Mouse (Mus musculus): ENCODE results near the gene Clcf1. TPM values are rescaled to one million over a fixed set of nuclear protein-coding genes. Genes with fewer than 3 reads are reported as not detected.
A peak's percentile ranks its signal among the peaks of the same experiment; 100 is the strongest.

Gene Clcf1
- total and polyA plus RNA-seq, 3 experiments: 5.5 to 16.3 (median 9.0) TPM

DNA sequence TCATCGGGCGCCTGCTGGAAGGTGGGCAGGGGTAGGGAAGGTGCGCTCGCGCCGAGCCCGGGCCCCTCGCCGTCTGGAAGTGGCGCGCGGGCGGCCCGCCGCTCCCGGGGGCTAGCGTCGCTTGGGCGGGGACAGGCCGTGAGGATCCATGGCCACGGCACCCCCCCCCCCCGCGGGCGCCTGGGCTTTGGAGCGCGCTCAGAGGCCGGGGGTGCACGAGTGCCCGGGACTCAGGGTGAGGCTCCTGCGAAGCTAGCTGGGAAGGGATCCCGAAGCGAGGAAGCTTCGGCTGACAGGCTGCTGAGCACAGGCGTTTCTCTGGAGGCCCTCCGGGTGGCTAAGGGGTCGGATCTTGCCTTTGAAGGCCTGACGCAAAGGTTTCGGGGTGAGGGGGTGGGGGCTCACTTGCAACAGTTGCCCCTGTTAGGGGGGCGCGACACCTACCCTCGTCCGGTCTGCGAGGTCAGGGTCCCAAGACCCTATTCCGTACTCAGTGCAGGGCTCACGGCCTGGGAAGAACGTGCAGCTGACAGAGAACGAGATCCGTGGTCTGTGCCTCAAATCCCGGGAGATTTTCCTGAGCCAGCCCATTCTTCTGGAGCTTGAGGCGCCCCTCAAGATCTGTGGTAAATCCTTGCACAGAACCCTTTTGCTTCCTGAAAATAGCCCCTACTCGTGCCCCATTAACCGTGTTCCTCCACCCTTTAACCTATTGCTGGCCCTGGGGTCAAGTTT lies 21.6 kb upstream of the Clcf1 start:
- DNase-seq: no peak

DNA sequence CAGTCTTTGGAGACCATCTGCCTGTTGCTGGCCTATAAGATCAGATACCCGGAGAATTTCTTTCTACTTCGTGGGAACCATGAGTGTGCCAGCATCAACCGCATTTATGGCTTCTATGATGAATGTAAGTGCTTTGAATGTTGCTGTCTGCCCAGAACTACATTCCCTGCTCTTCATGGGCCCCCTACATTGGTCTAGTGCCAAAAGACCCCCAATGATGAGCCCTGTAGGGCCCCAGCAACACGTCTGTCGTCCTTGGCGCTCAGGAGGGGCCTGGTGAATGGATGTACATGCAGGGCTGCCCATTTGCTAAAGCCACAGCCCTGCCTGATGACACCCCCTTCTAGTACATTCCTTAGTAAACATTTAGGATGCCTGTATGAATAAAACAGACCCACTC lies 20.9 kb upstream of the Clcf1 start:
- no peak for DNase-seq

DNA sequence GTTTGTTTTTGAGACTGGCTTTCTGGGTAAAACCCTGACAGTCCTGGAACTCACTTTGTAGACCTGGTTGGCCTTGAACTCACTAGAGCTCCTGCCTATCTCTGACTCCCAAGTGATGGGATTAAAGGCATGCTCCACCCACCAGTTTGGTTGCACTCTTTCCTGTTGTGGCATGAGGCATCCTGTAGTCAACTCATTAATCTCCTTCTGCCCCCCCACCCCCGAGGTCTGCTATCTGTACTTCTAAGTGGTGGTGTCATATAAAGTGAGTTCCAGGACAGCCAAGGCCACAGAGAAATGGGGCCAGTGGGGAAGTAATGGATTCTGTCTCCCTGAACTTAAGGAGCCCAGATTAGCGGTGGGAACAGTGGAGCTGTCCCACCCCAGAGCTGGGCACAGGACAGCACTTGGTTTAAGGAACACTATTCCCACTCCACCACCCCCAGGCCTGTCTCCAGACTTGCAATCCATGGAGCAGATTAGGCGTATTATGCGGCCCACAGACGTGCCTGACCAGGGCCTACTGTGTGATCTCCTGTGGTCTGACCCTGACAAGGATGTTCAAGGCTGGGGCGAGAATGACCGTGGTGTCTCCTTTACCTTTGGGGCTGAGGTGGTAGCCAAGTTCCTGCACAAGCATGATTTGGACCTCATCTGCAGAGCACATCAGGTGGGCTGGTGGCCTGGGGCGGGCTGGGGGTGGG lies 19.9 kb upstream of the Clcf1 start:
- peak; percentile 59 for DNase-seq

DNA sequence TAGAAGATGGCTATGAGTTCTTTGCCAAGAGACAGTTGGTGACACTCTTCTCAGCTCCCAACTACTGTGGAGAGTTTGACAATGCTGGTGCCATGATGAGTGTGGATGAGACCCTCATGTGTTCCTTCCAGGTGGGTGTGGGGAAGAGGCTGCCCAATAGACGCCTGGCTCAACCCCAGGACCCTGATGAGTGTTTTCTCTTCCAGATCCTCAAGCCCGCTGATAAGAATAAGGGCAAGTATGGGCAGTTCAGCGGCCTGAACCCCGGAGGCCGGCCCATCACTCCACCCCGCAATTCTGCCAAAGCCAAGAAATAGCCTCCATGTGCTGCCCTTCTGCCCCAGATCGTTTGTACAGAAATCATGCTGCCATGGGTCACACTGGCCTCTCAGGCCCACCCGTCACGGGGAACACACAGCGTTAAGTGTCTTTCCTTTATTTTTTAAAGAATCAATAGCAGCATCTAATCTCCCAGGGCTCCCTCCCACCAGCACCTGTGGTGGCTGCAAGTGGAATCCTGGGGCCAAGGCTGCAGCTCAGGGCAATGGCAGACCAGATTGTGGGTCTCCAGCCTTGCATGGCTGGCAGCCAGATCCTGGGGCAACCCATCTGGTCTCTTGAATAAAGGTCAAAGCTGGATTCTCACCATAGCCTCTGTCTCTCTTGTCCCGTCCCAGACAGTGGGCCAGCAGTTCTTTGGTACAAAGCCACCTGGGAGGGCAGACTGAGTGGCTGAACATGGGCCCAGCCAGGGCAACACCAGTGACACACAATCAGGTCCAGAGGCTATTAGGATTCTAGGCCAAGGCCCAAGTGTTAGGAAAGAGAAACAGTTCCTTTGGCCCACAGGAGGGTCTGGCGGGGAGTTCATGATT lies 19.0 kb upstream of the Clcf1 start:
- peak; percentile 64 for DNase-seq

DNA sequence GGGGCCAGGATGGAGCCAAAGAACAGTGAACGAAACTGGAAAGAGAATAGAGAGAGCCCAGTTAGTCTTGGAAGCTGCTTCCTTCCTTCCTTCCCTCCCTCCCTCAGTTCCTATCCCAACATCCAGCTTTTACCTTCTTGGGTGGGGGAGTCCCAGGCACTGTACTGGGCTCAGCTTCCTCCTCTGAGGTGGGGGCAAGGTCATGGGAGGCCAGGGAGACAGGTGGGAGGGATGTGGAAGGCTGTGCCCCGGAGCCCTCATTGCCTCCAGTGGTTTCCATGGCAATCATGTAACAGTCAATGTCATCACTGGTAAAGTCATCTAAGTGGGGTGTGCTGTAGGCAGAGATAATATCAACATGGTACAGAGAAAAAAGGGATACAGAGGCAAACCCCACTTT lies 18.0 kb upstream of the Clcf1 start:
- no peak for DNase-seq

DNA sequence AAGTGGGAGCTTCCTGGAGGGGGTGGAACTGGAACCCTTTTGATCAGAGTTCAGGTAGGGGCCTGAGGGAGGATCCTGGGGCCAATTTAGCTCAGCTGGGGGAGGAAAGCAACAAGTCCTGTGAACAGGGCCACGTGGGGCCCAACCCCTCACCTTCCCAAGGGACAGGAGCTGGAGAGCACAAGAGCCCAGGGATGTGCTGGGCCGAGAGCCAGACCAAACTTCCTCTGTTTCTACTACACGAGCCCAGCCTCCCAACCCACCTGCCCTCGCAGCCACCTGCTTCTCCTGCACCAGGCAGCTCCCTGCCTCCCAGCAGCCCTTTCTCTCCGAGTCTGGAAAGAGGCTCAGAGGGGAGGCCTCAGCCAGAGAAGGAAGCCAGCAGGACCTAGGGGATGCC lies 17.5 kb upstream of the Clcf1 start:
- DNase-seq: peak; percentile 43

DNA sequence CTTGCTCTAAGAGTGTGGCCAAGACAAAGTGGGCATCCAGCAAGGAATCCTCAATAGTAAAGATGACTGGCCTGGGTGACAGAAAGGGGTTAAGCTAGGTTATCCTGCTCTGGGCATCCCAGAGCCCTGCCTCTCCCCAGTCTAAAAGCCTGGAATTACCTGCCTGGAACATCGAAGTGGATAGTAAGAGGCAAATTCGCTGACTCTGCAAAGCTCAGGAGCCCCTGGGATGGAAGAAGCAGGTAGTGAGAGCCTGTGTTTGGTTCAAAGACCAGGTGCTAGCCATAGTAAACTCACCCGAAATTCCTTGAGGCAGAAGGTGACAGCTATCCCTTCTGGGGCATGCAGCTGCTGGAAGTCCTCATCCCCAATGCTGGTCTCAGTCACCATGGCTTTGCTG lies 16.9 kb upstream of the Clcf1 start:
- no peak for DNase-seq

DNA sequence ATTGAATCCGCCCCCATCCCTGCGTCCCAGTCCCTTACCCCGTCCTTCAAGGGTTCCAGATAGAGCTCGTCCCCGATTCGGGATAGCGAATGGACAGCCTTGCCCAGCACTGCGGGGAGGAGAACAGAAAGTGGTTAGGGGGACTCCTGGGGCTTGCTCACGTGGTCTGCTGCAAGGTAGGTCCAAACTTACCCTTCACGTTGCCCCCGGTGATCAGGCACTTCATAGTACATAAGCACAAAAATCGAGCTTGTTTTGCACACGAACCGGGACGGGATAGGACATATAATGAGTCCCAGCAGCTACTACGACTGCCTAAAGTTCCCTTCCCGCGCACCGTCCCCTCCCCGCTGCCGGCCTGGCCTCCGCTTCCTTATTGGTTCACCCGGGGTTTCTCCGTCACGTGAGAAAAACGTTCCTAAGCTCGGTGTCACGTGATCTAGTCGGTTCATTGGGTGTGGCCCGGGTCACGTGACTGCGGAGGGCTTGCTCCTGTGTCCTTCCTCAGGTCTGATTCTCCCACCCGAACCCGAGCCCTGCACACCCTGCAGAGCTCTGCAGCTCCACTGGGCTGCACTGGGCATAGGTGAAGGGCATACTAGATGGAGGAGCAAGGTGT lies 12.6 kb upstream of the Clcf1 start, which contains the start of gene Rad9a:
Rad9a (minus strand) TSS at position 372 of the 619 bp plus-strand sequence.
- DNase-seq: peak; percentile 96

DNA sequence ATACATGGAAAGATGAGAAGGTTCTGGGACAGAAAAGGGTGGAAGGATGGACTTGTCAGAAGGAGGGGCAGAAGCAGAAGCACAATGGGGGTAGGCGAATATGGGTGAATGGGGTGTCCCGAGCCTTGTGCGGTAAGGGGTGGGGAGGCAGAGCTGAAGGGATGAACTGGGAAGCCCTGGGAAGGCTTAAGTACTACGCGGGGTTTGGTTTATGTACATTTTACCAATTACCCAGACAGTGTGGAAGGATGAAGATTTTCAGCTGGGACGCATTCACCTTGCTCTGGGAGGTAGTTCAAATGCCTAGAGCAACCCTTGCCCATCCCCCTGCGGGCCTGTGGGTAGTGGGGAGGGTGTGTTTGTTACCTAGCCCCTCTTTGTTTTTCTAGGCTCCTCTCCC lies 11.9 kb upstream of the Clcf1 start:
- no peak for DNase-seq

DNA sequence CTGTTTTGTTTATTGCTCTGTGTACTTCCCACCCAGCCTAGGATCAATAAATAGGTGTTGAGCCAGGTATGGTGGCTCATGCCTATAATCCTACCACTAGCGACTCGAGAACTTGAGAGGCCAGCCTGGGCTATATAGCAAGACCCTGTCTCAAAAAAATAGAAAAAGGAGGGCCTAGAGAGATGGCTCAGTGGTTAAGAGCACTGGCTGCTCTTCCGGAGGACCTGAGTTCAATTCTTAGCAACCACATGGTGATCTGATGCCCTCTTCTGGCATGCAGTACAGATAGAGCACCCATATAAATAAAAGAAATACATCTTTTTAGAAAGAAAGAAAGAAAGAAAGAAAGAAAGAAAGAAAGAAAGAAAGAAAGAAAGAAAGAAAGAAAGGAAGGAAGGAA lies 10.9 kb upstream of the Clcf1 start:
- DNase-seq: no peak

DNA sequence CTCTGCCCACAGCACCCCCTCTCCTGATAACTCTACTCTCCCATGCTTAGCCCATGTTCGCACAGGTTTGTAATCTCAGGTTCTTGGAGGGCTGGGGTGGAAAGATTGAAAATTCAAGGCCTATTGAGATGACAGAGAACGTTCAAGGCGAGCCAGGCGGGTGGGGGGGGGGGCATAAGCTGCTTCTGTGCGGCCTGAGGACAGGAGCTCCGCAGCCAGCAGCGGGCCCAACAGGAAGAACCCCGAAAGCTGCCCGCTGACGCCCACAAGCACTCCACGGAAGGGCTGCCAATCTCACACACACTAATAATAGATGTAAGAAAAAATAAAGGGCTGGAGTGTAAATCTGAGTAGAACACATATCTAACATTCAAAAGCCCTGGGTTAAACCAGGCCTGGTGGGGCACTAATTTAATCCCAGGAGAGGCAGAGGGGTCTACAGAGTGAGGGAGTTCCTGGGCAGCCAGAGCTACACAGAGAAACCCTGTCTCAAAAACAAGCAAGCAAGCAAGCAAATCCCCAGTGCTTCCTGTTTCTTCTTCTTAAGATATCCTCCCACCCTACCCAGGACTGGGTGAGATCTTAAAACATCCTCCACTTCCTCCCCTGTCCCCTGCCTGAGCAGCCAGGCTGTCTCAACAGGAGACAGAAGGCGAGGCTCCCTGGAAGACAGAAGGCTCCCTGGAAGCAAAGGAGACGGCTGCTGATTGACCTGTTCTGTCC lies 10.3 kb upstream of the Clcf1 start:
- no peak for DNase-seq

DNA sequence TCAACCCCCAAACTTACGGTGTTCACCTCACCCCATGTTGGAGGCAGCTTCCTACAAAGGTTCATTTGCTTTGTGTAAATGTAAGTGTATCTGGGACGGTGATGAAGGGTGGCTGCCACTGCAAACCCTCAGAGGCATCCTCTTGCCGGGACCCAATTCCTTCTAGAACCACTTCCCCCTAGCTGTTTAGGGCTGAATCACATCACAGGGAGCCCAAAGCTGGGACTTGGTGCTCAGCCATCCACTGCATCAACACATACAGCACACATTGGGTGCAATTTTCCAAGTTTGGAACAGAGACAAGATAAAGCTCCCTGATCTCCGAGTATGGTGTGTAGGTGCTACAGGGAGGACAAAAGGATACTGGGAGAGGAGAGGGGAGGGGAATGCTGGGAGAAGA lies 9.1 kb upstream of the Clcf1 start:
- no peak for DNase-seq

DNA sequence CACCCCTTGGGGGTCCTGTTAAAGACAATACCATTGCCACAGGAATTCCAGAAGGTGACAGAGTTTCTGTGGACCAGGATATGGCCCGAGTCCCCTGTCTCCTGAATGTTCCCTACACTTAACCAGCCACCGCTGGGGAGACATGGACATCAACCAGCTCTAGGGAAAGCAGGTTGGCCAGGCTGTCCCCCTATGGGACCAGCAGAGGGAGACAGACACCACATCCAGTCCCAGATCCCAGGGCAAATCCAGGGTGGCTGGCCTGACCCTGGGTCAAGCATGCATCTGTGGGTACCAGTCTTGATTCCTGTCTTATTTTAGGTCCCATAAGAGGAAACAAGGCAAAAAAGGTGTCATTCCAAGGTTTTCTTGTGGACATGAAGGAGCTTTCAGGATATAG lies 7.1 kb upstream of the Clcf1 start:
- DNase-seq: peak; percentile 85

DNA sequence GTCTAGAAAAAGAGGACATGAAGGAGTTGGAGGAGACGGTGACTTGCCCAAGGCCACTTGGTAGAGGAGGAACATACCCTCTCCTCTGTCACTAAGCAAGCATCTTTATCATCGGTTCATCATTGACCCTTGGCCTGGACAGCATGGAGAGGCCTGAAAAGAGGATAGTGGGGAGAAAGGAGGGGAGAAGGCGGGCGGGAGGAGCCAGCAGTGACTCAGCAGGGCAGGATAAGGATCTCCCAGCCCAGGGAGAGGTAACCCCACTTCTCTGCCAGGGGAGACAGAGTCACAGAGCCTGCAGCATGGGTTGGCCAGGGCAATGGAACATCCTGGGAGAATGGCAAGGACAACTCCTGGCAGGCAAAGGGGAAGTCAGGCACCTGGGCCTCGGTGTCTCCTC lies 5.5 kb upstream of the Clcf1 start:
- DNase-seq: peak; percentile 41

DNA sequence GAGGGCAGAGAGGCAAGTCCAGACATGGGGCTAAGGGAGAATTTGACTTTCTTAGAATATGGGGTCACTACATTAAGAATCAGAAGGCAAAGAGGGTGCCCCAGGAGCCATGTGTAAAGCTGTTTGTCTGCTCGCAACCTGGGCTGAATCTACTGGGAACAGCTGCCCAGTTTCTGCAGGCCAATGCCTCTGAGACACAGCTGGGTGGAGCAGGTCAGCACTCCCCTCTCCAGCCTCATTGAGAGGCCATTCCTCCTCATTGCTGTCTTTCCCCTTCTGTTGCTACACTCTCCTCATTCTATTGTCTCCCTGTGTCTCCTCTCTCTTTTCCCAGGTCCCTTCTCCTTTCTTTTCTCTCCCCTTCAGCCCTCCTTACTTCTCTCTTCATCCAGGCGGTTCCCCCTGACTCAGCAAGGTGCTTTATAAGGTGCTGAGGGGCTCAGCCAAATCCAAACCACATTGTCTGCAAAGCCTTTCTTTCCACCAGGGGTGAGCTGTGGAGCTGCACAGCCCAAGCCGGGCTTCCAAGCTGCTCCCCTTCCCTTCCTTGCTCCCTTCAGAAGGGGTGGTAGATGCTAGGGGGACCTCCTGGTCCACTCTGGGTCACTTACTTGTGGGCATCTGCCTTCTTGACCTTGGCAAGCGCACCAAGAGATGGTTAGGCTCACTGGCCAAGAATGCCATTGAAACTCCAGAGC lies 2.0 kb upstream of the Clcf1 start:
- DNase-seq: no peak

DNA sequence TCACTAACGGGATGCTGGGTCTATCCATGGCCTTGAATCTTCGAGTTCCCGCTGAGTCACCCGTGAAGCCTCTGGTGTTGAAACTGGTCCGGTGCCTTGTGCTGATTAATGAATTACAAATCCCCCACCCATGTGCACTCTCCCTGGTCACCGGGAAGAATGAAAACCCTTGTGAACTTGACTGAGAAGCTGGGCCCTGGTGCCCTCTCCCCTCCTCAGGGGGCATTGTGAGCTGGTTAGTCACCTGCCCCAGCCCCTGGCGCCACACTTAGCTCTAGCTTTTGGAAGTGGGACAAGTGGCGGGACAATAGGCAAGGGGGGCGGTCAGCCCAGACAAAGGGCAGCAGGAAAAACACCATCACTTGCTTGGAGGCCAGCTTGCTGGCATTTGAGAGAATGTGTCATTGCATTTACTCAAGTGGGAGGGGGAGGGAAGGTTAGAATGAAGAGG lies 489 bp upstream of the Clcf1 start:
- peak; percentile 89 for DNase-seq

DNA sequence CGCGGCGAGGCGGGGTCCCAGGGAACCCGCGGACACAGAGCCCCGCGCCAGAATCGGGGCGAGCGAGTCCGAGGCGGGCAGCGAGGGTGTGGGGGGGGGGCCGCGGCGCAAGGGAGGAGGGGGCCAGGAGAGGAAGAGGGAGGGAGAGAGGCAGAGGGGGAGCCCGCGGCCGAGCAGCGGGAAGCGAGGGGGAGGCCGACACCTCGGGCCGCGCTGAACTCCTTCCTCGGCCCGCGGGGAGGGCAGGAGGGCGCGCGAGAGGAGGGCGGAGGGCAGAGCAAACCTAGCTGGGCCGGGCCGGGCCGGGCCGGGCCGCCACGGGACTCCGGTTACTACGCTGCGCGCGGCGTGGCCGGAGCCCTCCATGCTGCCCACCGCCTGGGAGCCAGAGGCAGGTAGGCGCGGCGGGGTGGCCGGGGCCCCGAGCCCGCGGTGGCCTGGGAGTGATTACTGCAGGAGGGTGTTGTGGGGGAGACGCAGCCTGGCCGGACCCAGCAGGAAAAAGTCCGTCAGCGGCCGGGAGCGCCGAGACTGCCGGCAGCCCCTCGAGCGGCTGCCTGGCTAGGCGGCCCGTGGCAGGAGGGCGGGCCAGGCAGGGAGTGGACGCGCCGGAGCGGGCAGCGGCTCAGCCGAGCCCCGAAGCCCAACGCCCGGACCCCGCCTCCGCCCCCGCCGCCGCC lies 873 bp downstream of the Clcf1 start:
- peak; percentile 64 for DNase-seq

DNA sequence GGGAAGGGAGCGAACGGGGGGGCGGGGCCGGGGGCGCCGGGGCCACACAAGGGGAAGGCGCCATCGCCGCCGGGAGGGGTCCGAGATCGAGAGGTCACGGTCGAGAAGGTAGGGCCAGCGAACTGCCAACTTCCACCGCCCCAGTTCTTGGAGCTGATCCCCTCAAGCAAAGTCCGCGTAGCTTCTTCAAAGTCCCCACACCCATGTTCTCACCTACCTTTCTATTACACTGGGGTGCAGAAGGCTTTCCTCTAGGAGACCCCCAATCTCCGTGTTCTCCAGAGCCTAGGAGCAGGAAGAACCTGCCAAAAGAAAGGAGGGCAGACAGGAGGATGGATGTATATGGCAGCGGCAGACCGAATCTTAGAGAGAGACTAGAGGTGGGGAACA lies 1.4 kb downstream of the Clcf1 start:
- no peak for DNase-seq

DNA sequence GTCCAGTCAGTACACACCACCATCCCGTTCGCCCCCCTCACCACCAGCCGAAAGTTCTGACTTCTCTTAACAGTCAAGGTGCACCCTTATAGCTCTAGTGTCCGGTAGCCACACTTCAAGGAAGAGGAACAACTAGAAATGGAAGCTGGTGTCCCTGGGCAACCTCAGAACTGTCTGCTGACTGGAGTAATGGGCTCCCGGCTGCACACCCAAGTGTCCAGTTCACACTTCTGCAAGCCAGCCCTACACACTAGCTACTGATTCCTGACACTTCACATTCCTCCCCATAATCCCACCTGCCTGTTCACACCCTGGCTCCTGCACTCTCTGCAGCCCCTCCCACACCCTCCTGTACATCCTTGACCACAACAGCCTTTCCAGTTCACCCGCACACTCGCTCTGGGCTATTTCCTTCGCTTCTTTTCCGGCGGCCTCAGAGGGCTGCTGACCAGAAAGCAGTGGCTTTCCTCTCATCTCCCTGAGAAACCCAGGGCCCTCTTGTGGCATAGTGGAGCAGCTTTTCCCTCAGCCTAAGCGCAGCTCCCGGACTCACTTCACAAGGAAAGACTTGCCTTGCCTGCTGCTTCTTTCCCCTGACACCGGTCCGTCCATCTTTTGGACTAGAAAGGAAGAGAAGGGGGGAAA lies 2.1 kb downstream of the Clcf1 start:
- DNase-seq: peak; percentile 59

DNA sequence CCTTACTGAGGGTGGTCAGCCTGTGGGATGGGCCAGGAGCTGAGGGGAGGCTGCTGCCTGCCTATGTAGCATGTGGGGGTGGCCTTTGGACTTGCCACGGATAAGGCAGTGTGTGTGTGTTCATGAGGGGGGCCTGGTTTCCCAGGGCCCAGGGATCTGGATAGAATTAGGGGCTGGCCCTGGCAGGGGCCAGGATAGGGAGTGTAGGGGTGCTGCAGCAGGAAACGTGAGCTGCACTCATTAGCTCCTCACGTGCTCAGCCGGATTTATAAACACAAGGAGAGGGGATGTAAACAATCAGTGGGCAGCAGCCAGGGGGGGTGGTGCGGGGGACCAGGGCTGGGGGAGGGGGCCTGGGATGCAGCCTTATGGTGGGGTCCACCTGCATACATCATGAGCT lies 3.1 kb downstream of the Clcf1 start:
- DNase-seq: no peak
